Mouse (Mus musculus) limb, embryonic 14.5 days (tissue): ENCODE results near the gene Fbxw7. TPM values are rescaled to one million over a fixed set of nuclear protein-coding genes. Genes with fewer than 3 reads are reported as not detected.

ENCODE experiments used
- ATAC-seq: fragments of 200-750 bp; cut with Nextera tagmentation; 2 replicates; pipeline ENCODE4 v1.8.0; 2017; ENCODE audit warnings: low read depth, moderate number of reproducible peaks, moderate TSS enrichment; ENCODE audit not compliant: low FRiP score
- DNase-seq: peaks from one replicate; pipeline ENCODE4 v3.0.0-alpha.2; 2015; ENCODE audit warnings: low spot score
- H3K27ac ChIP-seq: fragments of 300-500 bp; sonication (generic); replicated peaks from 2 replicates; pipeline ENCODE4 v1.5.1; 2014; ENCODE audit warnings: low read depth, mild to moderate bottlenecking, low read length, moderate library complexity, mixed read lengths
- H3K27me3 ChIP-seq: fragments of 300-500 bp; sonication (generic); 2 replicates; pipeline ENCODE4 v1.6.1; 2014; ENCODE audit warnings: low read length, mixed read lengths; ENCODE audit not compliant: control insufficient read depth, insufficient read depth
- H3K36me3 ChIP-seq: fragments of 300-500 bp; sonication (generic); 2 replicates; pipeline ENCODE4 v1.6.1; 2014; ENCODE audit warnings: mild to moderate bottlenecking, low read length, moderate library complexity, mixed read lengths; ENCODE audit not compliant: control insufficient read depth, insufficient read depth
- H3K4me1 ChIP-seq: fragments of 300-500 bp; sonication (generic); 2 replicates; pipeline ENCODE4 v1.6.1; 2014; ENCODE audit warnings: antibody characterized with exemption, low read length, mixed read lengths; ENCODE audit not compliant: control insufficient read depth, insufficient read depth
- H3K4me2 ChIP-seq: fragments of 300-500 bp; sonication (generic); replicated peaks from 2 replicates; pipeline ENCODE4 v1.6.1; 2014; ENCODE audit warnings: low read depth, mild to moderate bottlenecking, low read length, moderate library complexity; ENCODE audit not compliant: severe bottlenecking
- H3K4me3 ChIP-seq: fragments of 300-500 bp; sonication (generic); replicated peaks from 2 replicates; pipeline ENCODE4 v1.5.1; 2014; ENCODE audit warnings: low read length
- H3K9ac ChIP-seq: fragments of 300-500 bp; sonication (generic); 2 replicates; pipeline ENCODE4 v1.6.1; 2014; ENCODE audit warnings: mild to moderate bottlenecking, low read depth, low read length, moderate library complexity; ENCODE audit not compliant: severe bottlenecking
- H3K9me3 ChIP-seq: fragments of 300-500 bp; sonication (generic); 2 replicates; pipeline ENCODE4 v1.6.1; 2016; ENCODE audit warnings: low read length; ENCODE audit not compliant: control insufficient read depth
- POLR2A ChIP-seq: fragments of 200-500 bp; IDR thresholded peaks from 2 replicates; pipeline ENCODE4 v1.8.0; 2012; ENCODE audit warnings: inconsistent platforms, mild to moderate bottlenecking, moderate library complexity, borderline replicate concordance; ENCODE audit not compliant: insufficient read depth, insufficient read length; ENCODE audit errors: extremely low read depth
- WGBS: fragments of 180-500 bp; shearing (Covaris S2); extraction: QIAGEN DNeasy Blood & Tissue Kit; methylation state at CpG from one replicate; pipeline ENCODE4 v1.1.7; 2014; 5-methylcytosine and 5-hydroxymethylcytosine counted together
- polyA plus RNA-seq, 2 experiments: library from polyadenylated mRNA; depleted of rRNA in 1 of 2; stranded (reverse) in 1 of 2; unstranded in 1 of 2; fragments of >200 nt; fragmentation: Nextera tagmentation in 1 of 2; extraction: Ambion mirVana in 1 of 2; gene quantifications; 2 replicates each; pipeline versions ENCODE4 v1.2.1 to v1.2.3; 2012 to 2014

Fbxw7 gene
- polyA plus RNA-seq, 2 experiments, result 10.6 to 13.4 TPM

DNA sequence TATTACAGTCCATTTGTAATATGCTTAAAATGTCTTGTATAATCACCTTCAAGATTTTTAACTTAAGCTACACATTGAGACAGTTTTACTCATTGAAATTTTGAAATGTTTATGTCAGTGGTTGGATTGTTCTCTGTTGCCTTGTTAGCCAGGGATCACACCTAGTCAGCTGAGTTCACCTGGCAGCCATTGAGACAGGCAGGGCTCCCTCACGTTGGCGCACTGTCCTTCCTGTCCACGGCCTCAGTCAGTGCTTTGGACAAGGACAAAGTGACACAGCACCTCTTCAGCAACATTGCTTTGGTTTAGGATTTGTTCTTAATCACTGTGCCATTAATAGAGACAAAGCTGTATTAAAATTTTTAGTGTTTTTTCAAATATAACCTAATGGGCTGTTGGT is 114.1 kb downstream of the Fbxw7 start:
- TF ChIP-seq POLR2A, result no peak
- WGBS, result 87% methylated on average over 3 of the region's 3 CpGs

GRCm38 (mm10) chr3:84930683-84931082 is 115.6 kb downstream of the Fbxw7 start:
- WGBS, result 76% methylated on average over 3 of the region's 3 CpGs
- DNase-seq (no peak), ATAC-seq (no peak)
- TF ChIP-seq POLR2A, result no peak
- no peak overlapping the region for H3K9ac ChIP-seq
- H3K36me3 ChIP-seq, result no peaks in the 10 kb centered on the region
- H3K27me3 ChIP-seq, result no peaks in the 10 kb centered on the region
- H3K4me3 ChIP-seq, result no peak overlapping the region
- H3K4me1 ChIP-seq, result no peaks in the 10 kb centered on the region
- no peak overlapping the region for H3K4me2 ChIP-seq
- H3K9me3 ChIP-seq, result no peaks in the 10 kb centered on the region
- H3K27ac ChIP-seq, result no peak overlapping the region

More for the DNA sequence above, 114.1 kb downstream of the Fbxw7 start:
- Histone ChIP-seq H3K9me3 (no peaks in the 10 kb centered on the region), H3K4me3 (no peak overlapping the region), H3K27ac (no peak overlapping the region), H3K4me2 (no peak overlapping the region), H3K9ac (no peak overlapping the region), H3K36me3 (no peaks in the 10 kb centered on the region), H3K4me1 (no peaks in the 10 kb centered on the region), H3K27me3 (no peaks in the 10 kb centered on the region)
- ATAC-seq, result no peak
- DNase-seq, result no peak

- Histone ChIP-seq H3K4me2 (no peak overlapping the region), H3K27me3 (no peaks in the 10 kb centered on the region), H3K4me1 (no peaks in the 10 kb centered on the region), H3K9ac (no peak overlapping the region), H3K4me3 (no peak overlapping the region), H3K9me3 (no peaks in the 10 kb centered on the region), H3K27ac (no peak overlapping the region), H3K36me3 (no peaks in the 10 kb centered on the region)
- no peak for TF ChIP-seq POLR2A
- no peak for DNase-seq
- ATAC-seq, result no peak
- 91% methylated on average over 1 of the region's 1 CpGs for WGBS
These were observed 120.7 kb downstream of the Fbxw7 start for GRCm38 (mm10) chr3:84935729-84936128.

DNA sequence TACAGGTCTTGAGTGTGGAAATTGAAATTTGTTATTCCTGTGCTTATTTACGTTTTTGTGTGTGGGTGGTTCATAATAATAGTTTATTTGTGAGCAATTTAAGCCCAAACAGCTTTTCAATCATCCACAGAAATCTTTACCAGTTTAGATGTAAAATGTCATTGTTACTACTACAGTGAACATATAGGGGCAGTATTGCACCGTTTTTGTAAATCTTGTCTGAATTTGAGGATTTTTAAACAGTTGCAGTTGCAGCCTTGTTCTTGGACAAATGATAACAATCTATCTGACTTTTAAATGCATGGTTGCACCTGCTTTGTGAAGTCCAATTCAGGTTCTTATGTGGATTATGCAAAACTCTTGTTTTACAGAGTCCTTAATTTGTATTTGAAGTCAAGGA is 121.2 kb downstream of the Fbxw7 start:
- no peaks in the 10 kb centered on the region for H3K27me3 ChIP-seq
- H3K4me1 ChIP-seq, result no peaks in the 10 kb centered on the region
- no peak for TF ChIP-seq POLR2A
- no peaks in the 10 kb centered on the region for H3K36me3 ChIP-seq
- no peak overlapping the region for H3K27ac ChIP-seq
- ATAC-seq (no peak), DNase-seq (peak; percentile 28)
- no peak overlapping the region for H3K9ac ChIP-seq
- no peak overlapping the region for H3K4me2 ChIP-seq
- 57% methylated on average over 2 of the region's 2 CpGs for WGBS
- no peaks in the 10 kb centered on the region for H3K9me3 ChIP-seq
- no peak overlapping the region for H3K4me3 ChIP-seq

DNA sequence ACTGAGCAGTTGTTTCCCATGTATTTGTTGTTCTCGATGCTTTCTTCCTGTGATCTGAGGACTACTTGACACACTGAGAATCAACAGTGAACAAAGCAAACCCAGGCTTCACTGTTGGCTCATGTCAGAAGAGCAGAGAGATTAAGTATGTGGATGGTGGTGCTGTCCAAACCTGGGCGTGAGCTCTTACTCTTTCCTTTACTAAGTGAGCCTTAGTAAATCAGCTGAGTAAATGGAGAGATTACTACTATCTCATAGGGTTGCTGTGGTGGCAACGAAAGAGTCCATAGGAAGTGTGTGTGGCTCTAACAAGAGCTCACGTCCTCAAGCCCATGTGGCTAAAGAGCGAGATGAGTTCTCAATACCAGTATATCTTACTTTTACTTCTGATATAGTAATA is 121.9 kb downstream of the Fbxw7 start:
- no peaks in the 10 kb centered on the region for H3K9me3 ChIP-seq
- no peaks in the 10 kb centered on the region for H3K36me3 ChIP-seq
- ATAC-seq (no peak), DNase-seq (no peak)
- no peak overlapping the region for H3K27ac ChIP-seq
- no peak overlapping the region for H3K4me3 ChIP-seq
- H3K4me2 ChIP-seq, result no peak overlapping the region
- TF ChIP-seq POLR2A, result no peak
- 89% methylated on average over 5 of the region's 5 CpGs for WGBS
- H3K27me3 ChIP-seq, result no peaks in the 10 kb centered on the region
- no peaks in the 10 kb centered on the region for H3K4me1 ChIP-seq
- H3K9ac ChIP-seq, result no peak overlapping the region
